Mouse (Mus musculus) forelimb bud, embryonic 11.5 days (tissue): Measurements from ENCODE around the gene Gm10639.
"Not testable (repeated sequence)": the region's sequence is repeated elsewhere in the genome, so short reads cannot be mapped to it uniquely, and the experiment has no call there.

Experiments used
- DNase-seq: peaks from one replicate; pipeline ENCODE4 v3.0.0-alpha.2; 2012; ENCODE audit warnings: low read depth, low spot score

Gene Gm10639

DNA sequence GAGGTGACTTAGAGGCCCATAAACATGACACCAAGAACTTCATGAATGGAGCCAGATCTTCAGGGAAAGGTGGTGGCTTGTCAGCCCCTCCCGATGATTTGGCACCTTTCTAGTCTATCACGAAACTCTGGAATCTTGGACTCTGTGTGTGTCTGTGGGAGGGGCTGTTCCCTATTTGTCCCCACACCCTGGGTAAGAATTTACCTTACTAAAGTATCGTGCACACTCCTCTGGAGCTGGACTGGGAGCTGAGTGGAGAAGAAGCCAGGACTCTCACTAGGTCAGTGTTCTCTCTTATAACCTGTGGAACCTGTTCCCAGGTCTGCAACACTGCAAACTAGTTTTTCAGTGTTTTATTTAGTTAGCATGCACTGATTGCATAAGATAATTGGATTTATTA, at the start of gene Gm10639:
Gene Gm10639 (plus strand): TSS at position 201 of the 400 bp plus-strand sequence.
- DNase-seq, result not testable (repeated sequence)

DNA sequence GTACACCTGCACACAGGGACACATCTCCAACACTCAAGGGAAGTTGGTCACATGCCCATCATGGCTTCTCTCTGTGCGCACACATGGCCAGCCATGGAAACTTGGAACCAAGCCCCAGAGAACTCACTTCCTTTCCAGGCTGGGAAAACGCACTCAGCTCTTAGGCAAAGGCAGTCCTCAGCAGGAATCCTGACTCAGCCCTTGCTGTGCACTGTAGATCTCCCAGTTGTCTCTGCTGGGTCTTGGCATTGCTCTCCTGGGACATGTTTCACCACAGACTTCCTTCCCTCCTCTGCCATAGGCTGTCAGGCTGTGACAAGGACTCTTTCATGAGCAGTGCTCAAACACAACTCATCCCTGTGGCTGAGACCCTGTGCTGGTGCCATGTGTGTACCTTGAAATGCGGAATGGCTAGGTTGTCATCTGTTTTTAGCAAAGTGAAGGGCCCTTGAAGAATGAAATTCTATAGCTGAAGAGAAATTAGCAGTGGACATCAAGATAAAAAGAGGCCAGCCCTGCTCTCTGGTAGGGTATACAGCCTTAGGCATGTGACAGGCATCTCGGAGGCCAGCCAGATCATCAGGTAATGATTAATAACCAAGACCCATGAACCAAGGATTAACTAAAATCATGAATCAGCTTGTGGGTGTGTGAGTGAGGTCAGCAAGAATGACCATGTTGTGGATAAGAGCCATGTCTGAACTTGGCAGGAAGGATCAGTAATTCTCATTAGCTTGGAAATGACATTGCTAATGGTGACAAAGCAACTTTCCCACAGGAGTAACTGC, 33.8 kb upstream of the Gm10639 start:
- not testable (repeated sequence) for DNase-seq

DNA sequence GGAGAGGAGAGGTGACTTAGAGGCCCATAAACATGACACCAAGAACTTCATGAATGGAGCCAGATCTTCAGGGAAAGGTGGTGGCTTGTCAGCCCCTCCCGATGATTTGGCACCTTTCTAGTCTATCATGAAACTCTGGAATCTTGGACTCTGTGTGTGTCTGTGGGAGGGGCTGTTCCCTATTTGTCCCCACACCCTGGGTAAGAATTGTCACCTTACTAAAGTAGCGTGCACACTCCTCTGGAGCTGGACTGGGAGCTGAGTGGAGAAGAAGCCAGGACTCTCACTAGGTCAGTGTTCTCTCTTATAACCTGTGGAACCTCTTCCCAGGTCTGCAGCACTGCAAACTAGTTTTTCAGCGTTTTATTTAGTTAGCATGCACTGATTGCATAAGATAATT, 32.8 kb upstream of the Gm10639 start, which contains the start of gene Gm3776:
Gene Gm3776 (plus strand): TSS at position 216 of the 400 bp plus-strand sequence.
- DNase-seq, result not testable (repeated sequence)

DNA sequence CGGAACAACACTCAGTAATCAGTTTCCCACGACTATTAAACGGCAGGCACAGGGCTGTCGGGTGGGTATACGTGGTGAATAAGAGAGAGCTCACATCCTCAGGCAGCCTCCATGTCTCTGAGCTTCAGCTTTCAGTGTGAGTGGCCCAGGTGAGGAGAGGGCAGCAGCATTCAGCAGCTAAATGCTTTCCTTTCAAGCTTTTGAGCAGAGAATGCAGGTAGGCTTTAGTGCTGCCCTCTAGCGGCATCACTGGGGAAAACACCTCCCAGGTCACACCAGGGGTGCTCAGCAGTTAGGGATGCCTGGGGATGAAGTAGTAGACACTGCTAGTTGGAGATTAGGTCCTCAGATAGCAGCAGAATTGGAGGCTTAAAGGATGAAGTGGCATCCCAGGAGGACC, 30.0 kb upstream of the Gm10639 start:
- not testable (repeated sequence) for DNase-seq

DNA sequence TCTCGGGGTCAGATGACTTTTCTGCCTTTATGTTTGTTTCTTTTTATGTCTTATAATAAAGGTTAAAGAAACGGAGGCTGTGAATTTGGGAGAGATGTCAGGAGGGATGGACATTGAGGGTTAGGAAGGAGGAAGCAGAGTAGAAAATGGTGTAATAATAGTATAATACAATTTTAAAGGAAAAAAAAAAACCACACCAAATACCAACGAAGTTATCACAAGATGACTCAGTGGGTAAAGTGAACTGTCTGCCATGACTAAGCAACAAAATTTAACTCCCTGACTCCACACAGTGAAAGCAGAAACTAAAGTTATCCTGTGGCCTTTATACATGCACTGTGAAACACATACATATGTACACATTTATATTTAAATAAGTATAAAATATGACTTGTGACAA, 18.8 kb upstream of the Gm10639 start:
- not testable (repeated sequence) for DNase-seq

DNA sequence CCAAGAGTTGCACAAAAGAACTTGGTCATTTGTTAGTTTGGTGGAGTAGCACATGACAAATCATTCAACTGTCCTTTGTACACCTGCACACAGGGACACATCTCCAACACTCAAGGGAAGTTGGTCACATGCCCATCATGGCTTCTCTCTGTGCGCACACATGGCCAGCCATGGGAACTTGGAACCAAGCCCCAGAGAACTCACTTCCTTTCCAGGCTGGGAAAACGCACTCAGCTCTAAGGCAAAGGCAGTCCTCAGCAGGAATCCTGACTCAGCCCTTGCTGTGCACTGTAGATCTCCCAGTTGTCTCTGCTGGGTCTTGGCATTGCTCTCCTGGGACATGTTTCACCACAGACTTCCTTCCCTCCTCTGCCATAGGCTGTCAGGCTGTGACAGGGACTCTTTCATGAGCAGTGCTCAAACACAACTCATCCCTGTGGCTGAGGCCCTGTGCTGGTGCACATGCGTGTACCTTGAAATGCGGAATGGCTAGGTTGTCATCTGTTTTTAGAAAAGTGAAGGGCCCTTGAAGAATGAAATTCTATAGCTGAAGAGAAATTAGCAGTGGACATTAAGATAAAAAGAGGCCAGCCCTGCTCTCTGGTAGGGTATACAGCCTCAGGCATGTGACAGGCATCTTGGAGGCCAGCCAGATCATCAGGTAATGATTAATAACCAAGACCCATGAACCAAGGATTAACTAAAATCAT, 7.6 kb upstream of the Gm10639 start:
- not testable (repeated sequence) for DNase-seq

DNA sequence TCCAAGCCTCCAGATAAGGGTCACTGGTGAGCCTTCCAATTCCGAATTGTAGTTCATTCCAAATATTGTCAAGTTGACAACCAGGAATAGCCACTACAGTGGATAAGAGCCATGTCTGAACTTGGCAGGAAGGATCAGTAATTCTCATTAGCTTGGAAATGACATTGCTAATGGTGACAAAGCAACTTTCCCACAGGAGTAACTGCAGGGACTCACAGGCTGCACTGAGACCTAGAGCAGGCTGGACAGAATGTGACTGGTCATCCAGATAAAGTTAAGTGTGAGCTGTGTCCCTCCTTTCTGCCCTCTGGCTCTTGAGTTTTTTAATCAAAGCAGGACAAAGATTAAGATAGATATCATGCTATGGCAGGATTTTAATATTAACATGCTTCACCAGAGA, 660 bp upstream of the Gm10639 start:
- not testable (repeated sequence) for DNase-seq

DNA sequence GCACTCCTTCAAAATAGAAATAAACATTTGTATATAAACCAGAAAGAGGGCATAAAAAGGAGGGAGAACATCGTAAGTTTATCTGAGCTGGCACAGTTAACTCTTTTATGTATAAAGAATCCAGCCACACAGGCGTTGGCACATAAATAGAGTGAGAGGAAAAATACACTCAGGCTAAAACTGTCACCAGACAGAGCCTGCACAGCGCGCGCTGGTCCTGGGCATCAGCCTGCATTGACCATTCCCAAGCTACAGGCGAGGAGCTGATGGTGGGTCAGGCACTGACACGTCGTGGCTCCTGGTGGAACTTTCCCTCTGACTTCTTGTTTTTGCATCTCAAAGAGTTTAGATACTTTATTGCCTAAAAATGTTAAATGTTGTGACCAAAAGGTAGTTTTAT, 2.7 kb downstream of the Gm10639 start:
- not testable (repeated sequence) for DNase-seq

DNA sequence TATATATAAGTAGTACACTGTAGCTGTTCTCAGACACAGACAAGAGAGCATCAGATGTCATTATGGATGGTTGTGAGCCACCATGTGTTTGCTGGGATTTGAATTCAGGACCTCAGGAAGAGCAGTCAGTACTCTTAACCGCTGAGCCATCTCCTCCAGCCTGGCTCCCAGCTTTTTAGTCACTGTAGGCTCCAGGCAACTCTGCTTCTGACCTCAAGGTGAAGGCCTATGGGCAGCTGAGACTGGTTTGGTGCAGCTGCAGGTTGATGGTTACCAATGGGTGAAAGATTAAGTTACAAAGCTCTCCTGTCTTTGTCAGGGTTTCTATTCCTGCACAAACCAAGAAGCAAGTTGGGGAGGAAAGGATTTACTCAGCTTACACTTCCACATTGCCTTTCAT, 4.0 kb downstream of the Gm10639 start:
- not testable (repeated sequence) for DNase-seq

DNA sequence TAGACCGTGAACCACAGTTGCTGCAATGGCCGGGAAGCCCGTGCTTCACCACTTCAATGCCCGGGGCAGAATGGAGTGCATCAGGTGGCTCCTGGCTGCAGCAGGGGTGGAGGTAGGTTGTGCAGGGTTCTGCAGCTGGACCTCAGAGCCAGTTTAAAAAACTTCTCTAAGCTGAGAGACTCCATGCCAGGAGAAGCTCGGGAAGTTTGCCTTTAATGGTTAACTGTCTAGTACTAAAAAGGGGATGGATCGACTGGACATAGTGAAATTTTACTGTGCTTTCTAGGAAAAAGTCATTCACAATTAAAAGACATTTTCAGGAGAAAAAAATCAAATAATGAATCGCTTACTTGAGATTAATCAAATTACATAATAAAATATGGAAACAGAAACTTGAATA, 5.1 kb downstream of the Gm10639 start:
- not testable (repeated sequence) for DNase-seq

DNA sequence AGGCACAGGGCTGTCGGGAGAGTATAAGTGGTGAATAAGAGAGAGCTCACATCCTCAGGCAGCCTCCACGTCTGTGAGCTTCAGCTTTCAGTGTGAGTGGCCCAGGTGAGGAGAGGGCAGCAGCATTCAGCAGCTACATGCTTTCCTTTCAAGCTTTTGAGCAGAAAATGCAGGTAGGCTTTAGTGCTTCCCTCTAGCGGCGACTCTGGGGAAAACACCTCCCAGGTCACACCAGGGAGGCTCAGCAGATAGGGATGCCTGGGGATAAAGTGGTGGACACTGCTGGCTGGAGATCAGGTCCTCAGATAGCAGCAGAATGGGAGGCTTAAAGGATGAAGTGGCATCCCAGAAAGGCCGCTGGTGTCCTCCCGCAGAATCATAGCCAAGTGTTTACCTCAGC, 6.4 kb downstream of the Gm10639 start:
- DNase-seq, result peak; percentile 62

DNA sequence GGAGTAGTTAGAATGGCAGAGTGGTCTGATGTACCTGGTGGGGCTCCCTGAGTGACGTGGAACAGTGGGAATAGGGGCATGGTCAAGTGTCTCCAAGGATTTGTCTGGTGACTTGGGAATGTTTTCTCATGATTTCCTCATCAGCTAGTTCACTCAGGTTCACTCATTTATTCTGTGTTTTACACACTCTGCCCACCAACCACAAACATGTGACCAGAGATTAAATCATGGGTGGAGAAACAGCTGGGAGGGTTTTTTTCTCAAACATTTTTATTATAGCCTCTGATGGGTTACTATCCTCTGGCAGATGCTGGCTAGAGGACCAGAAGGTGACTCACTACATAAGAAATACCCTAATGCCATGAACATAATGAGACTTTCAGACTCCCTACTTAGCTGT, 8.5 kb downstream of the Gm10639 start:
- DNase-seq, result no peak

DNA sequence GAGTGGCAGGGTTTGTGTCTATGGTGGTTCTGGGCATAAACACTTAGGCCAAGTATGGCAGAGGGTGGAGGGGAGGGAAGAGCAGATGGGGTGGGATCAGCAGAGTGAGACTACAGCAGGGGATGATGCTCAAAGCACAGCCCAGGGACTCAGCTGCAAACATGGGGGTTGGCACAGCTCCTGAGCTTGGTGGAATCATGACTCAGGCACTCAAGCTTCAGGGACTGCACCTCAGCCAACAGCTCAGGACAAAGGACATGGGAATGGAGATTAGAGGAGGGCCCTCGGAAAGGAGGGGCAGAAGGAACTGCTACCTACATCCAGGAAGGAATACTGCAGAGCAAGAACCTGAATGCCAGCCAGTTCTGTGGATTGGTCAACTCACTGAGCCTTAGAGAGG, 9.4 kb downstream of the Gm10639 start:
- not testable (repeated sequence) for DNase-seq

DNA sequence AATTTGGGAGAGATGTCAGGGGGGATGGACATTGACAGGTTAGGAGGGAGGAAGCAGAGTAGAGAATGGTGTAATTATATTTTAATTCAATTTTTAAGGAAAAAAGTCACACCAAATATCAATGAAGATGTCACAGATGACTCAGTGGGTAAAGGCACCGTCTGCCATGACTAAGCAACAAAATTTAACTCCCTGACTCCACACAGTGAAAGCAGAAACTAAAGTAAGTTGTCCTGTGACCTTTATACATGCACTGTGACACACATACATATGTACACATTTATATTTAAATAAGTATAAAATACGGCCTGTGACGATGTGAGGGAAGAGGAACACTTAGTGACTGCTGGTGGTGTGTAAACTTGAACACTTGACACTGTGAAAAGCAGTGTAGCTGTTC, 18.4 kb downstream of the Gm10639 start:
- not testable (repeated sequence) for DNase-seq

DNA sequence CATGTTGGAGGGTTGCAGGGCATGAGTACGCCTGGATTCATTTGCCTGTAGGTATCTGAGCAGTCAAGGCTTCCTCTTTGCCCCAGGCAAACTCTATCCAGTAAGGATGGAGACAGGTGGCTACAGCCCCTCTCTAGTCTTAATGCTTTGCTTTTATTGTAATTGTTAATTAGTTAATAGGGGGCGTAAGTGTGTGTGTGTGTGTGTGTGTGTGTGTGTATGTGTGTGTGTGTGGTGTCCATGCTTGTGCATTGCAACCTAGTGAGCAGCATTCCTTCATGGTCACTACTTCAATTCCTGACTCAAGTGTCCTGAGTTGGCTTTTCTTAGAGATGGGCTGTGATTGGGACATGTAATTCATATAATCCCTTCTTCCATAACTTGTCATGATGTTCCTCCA, 25.0 kb downstream of the Gm10639 start, which contains the start of gene Omt2a:
Gene Omt2a (minus strand): TSS at position 101 of the 400 bp plus-strand sequence.
- DNase-seq, result no peak

DNA sequence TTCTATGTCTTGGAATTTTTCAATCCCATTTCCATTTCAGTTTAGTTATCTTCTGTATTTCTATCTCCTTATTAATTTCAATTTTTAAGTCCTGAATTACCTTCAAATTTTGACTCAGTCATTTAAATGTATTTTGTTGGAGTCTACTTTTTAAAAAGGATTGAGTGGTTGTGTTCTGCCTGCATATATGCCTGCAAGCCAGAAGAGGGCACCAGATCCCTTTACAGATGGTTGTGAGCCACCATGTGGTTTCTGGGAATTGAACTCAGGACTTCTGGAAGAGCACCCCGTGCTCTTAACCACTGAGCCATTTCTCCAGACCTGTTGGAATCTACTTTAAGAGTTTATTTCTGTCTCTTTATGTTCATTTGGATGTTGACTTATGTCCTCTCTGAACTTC, 29.8 kb downstream of the Gm10639 start:
- DNase-seq, result no peak

DNA sequence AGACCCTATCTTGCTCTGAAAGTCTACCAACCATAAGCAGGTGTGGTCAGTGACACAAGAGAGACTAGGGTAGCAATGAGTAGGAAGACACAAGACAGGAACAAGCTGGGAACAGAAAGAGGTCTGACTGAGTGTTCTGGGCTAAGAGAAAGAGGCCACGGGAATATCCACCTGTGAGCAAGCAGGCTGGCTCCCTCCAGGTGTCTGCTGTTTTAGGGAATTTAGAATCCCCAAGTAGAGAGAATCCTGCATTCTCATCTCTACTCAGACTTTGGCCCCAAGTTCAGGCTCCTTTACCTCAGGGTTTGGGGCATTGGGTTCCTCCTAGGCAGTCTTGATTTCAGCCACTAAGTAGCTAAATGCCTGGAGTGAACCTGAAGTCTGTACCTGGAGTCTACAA, 37.6 kb downstream of the Gm10639 start, which contains the start of gene Omt2b:
Gene Omt2b (plus strand): TSS at position 301 of the 400 bp plus-strand sequence.
- DNase-seq, result not testable (repeated sequence)

DNA sequence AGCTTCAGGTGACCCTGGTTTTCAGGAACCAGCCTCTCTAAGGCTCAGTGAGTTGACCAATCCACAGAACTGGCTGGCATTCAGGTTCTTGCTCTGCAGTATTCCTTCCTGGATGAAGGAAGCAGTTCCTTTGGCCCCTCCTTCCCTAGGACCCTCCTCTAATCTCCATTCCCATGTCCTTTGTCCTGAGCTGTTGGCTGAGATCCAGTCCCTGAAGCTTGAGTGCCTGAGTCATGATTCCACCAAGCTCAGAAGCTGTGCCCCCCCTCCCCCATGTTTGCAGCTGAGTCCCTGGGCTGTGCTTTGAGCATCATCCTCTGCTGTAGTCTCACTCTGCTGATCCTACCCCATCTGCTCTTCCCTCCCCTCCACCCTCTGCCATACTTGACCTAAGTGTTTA, 47.3 kb downstream of the Gm10639 start:
- DNase-seq, result not testable (repeated sequence)

DNA sequence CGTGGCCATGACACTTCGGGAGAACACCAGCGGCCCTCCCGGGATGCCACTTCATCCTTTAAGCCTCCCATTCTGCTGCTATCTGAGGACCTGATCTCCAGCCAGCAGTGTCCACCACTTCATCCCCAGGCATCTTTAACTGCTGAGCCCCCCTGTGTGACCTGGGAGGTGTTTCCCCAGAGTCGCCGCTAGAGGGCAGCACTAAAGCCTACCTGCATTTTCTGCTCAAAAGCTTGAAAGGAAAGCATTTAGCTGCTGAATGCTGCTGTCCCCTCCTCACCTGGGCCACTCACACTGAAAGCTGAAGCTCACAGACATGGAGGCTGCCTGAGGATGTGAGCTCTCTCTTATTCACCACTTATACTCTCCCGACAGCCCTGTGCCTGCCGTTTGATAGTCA, 50.6 kb downstream of the Gm10639 start:
- DNase-seq, result peak; percentile 46

DNA sequence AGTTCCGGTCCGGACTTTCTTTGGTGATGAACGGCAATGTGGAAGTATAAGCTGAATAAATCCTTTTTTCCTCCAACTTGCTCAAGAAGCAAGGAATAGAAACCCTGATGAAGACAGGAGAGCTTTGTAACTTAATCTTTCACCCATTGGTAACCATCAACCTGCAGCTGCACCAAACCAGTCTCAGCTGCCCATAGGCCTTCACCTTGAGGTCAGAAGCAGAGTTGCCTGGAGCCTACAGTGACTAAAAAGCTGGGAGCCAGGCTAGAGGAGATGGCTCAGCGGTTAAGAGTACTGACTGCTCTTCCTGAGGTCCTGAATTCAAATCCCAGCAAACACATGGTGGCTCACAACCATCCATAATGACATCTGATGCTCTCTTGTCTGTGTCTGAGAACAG, 52.8 kb downstream of the Gm10639 start:
- DNase-seq, result not testable (repeated sequence)

DNA sequence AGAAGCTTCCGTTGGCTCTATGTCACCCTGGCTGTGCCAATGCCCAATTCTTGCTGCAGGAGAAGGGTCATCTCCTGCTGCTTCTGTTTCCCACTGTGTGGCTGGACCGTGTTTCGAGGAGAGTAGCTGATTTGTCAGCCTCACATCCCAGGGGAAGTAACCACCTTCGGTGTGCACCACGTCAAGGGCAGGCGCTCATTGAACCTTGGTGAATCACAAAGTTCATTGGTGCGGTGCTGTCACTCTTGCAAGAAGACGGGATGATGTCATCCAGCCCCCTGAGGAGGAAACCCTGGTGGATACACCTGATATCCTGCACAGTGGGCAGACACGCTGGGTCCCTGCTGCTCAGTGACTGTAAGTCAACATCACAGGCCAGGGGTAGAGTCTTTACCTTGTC, 53.3 kb downstream of the Gm10639 start:
- not testable (repeated sequence) for DNase-seq

DNA sequence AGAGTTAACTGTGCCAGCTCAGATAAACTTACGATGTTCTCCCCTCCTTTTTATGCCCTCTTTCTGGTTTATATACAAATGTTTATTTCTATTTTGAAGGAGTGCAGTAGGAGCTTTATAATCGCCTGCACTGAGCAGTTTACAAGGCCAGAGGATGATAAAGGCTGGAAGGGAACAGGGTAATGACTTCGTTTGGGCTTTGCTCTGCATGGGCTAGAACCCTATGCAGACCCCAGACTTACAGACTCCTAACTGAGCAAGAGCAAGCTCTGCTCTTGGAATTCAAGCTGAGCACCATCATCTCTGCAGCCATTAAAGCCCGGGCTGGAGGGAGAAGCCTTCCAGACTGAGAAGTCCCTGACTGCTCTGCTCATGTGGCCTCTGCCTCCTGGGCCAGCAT, 55.5 kb downstream of the Gm10639 start:
- not testable (repeated sequence) for DNase-seq

DNA sequence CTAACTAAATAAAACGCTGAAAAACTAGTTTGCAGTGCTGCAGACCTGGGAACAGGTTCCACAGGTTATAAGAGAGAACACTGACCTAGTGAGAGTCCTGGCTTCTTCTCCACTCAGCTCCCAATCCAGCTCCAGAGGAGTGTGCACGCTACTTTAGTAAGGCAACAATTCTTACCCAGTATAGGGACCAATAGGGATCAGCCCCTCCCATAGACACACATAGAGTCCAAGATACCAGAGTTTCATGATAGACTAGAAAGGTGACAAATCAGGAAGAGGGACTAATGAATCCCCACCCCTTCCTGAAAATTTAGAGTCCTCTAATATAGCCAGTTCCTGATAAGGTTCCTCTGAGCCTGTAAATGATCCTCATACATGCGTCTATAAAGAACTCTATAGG, 57.3 kb downstream of the Gm10639 start:
- no peak for DNase-seq
